Mouse (Mus musculus) right cerebral cortex, postnatal 10 days (tissue): ENCODE measurements around the gene Lpar4.

Source experiments
- DNase-seq, 2 experiments: peaks; one replicate each; pipeline ENCODE4 v3.0.0; 2021; ENCODE audit warnings: low spot score in 2 of 2

Lpar4 gene

DNA sequence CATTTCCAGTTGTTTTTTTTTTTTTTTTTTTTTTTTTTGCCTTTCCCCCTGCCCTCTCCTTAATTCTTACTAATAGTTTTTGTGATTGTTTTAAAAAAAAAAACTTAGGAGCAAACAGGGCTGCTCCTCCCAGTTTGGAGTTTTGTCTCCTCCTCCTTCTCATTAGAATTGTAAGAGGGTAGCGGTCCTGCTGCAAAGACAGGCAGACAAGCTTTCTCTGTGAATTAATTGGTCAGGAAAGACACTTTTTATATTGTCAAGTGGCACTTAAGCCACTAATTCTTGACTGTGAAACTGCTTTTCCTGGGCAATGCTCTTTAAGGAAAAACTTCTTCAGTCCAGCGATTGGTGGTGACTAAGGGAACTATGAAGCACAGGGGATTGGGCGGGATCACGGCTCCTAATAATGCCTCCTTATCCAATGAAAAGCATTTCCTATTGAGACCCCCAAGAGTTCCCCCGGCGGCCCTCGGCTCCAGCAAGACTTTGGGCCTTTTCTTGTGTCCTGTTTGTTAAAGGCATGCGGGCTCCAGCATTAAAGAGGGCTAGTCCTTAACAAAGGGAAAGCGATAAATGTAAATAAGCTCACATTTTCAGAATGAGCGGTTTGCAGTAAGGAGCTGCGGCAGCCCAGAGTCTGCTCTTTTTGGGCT, at the start of gene Lpar4:
TSS of gene Lpar4 (plus strand) at position 451 of the 653 bp plus-strand sequence.
- peak; percentile 21 to 22 for DNase-seq

DNA sequence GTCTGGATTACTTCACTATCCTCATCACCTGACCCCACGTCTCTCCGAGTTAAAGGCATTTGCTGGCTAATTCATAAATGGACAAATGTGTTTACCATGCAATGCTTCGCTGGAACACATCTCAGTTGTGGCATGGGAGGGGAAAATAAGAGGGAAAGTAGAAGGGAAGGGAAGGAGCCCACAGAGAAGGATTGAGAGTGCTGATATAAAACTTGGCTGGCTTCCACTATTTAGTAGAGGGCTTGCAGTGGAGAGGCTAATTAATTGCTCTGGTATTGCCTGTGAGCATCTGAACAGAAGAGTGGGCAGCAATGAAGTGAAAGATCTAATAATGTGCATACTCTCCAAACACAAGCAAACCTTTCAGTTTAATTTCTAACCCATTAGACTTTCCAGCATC, 49.0 kb upstream of the Lpar4 start:
- no peak for DNase-seq

DNA sequence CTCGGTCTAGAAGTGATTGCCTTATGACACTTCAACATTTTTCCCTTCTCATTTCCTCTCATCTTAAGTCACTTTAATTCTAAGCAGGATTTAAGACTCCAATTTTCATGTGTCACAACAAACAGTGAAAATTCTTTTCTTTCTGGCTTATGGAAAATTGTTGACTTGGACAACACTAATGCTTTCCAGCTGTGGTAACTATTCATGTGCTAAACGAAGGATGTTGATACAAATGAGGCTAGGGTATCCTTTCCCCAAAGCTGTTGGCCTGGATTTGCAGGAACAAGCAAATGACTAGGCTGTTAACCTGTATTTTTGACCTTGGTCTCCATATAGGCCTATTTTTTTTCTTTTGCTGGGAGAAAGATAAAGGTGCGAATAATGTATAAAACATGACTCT, 48.5 kb upstream of the Lpar4 start:
- no peak for DNase-seq

DNA sequence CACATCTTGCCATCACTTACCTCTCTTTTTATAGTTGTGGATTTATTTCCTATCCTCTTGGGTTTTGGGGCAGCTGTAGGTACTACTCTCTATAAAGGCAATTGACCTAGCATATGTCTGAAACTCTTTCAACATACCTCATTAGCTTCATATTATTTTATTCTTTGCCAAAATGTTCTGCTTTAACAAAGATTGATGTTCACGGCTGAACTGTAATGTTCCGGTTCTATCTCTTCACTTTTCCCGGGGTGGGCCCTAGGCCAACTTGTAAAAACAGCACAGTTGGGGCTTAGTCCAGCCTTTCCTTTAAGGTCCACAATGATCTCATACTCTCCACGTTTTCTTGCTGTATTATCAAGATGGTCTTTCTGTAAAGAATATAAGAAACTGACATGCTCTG, 48.1 kb upstream of the Lpar4 start:
- DNase-seq, result no peak

DNA sequence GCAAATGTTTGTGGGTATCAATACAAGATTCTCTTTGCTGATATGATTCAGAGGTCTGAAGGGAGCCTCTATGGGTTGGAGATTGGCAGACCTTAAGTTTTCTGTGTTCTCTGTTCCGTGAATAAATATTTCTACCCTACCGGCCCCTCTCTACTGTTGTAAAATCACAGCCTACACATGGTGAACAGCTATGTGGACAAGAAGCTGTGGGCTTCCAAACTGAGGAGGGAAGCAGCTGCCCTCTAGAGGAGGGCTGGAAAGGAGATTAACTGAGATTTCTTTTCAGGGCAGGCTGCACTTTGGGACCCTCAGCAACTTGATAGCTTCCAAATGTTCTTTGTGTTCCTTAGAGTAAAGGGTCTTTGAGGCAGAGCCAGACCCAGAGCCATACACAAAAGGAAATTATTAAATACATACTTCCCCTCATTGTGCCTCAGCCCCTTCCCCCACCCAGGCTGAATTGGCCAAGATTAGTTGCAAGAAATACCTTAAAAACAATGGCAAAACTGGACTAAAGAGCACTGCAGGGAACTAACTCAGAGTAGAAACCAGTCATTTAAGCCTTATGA, 22.6 kb upstream of the Lpar4 start:
- no peak for DNase-seq

DNA sequence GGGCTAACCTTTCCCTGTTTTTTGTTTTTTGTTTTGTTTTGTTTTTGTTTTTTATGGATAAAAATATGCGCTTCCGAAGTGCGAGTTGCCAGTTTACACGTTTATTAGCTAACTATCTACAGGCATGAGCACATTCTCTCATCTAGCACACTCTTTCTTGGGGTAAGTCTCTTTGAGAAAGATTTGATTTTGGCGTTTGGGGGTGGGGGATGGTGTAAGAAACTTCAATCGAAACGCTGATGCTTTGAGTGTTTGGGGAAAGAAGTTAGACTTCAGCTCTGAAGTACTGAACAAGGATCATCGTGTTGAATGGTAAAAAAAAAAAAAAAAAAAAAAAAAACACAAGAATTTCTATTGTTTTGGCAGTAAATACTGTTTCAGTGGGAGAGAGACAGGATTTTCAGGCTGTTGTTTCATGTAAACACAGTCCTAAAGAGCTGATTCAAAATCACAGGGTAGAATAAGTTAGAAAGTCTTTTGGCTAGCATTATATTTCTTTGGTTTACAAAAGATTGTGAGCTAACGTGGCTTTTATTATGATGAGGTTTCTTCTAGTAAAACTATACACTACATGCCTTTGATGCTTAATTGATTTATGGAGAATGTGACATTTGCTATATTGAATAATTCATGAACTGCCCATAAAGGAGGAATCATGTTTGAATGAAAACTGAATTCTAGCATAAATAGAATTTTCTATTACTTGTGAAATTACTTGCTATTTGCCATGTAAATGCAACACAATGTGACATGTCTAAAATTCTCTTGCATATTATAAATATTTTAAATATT, 599 bp downstream of the Lpar4 start:
- no peak for DNase-seq

DNA sequence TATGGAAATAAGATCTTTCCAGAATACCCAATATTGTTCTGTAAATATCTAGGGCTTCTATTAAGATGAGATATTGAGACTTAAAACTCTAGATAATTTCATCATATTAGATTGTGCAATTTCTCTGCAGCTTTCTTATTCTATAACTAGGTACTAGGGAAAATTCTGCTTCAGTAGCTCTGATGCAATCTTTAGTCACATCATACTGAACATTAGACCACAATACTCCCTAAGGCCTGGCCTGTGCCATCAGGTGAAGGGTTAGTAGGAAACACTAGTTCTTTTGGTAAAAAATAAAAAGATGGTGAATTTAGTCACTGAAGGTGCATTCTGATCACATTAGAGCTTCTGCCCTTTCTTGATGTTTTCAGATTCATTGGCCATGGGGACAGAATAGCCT, 4.1 kb downstream of the Lpar4 start:
- DNase-seq, result no peak

DNA sequence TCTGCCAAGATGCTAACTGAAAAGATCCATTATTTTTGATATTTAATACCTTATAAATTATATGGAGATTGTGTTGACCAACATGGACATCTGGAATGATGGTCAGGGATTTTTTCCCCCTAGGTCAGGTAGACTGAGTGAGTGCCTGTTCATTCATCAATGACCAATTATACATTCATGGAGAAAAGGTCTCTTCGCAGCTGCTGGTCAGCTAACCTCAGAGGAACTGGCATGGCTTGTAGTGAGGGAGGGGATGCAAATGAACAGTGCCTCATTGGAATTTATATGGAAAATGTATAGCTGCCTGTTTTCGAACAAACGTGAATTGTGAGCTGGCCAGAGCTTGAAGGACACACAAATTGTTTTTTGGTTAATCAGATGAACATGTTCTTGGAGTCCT, 18.9 kb downstream of the Lpar4 start:
- DNase-seq, result no peak

DNA sequence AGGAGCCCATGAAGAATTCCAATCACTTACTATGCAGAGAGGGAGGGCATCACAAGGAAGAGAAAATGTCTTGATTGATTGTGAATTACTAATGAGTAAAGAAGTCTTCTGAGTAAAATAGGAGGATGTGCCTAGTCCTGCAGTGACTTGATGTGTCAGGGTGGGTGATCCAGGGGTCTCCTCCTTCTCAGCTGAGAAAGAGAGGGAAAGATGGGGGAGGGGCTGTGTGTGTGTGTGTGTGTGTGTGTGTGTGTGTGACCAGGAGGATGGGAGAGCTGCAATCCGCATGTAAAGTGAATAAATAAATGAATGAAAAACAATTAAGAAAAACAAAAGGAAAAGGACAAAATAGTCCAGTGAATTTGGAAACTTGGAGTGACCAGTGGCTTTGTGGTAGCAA, 30.1 kb downstream of the Lpar4 start:
- no peak for DNase-seq

DNA sequence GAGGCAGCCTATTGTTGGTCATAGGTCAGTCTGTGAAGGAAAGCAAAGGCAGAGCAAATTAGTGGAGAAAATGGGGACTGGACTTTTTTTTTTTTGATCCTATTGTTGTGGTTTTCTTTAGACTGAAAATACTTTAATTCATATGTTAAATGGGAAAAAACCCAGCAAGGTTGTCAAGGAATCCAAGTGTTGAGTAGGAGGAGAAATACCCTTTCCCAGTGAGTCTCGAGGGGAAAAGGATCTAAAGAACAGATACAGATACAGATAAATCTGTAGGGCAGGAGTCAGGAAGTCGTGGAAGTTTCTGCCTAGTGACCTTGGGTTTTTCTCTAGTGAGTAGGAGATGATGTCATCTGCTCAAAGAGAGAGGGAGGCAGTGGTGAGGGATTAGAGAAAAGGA, 30.6 kb downstream of the Lpar4 start:
- no peak for DNase-seq

DNA sequence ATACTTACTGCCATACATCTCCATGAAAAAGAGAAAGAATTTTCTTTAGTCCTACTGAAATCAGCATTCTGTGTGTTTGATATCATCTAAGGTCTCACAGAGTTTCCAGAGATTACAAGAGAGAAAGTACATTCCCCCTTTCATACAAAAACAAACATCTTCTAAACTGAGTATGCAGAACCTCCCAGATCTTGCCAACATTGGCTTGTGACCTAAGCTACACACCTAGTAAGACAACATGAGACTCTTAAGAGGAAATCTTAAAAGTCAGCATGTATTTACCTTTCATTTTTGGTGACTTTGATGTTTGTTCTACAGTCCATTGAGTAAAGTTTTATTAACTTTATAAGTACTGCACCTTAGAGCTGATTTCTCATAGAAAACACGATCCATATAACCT, 33.4 kb downstream of the Lpar4 start:
- DNase-seq, result no peak

DNA sequence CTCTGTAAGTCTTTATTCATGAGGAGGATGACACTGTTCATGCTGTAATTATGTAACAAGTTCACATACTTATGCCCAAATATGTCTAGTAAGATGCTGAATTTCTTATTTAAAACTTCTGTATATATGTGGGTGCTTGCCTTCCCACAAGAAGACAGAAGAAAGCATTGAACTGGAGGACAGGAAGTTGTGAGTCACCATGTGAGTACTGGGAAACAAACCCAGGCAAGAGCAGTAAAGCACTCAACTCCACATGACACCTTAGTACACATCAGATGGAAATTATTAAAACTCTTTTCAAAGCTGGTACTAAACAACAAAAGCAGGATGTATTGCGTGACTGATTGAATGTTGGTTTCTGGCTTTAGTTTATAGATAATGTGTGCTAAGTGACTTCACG, 41.8 kb downstream of the Lpar4 start:
- no peak for DNase-seq

DNA sequence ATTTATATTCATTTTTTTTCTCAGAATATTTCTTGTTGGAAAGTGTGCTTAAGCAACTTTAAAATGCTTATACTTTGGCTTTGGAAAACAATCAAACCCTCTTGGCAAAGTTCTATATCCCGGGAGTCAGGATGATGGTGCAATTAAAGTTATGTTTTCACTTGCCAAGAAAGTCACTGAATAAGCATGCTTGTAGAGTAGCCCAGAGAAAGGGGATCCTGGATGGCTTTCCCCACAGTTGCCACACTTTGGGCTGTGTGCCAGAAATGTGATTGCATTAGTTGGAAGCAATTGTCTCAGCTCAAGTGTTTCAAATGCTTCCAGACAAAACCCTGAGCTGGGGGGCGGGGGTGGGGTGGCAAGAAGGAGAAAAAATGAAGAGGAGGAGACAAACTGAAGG, 43.9 kb downstream of the Lpar4 start:
- peak in 1 of 2 experiments; percentile 17 for DNase-seq
